Mouse (Mus musculus) liver, postnatal 0 days (tissue): ENCODE data around the gene Acad10. TPM values are rescaled to one million over a fixed set of nuclear protein-coding genes. Genes with fewer than 3 reads are reported as not detected.
A peak's percentile ranks its signal among the peaks of the same experiment; 100 is the strongest.
"Not testable (repeated sequence)": the region's sequence is repeated elsewhere in the genome, so short reads cannot be mapped to it uniquely, and the experiment has no call there.

Experiments
- ATAC-seq: fragments of 200-750 bp; cut with Nextera tagmentation; 2 replicates; pipeline ENCODE4 v1.8.0; 2017; ENCODE audit warnings: mild to moderate bottlenecking, moderate library complexity
- DNase-seq: peaks from one replicate; pipeline ENCODE4 v3.0.0-alpha.2; 2016
- H3K27ac ChIP-seq: fragments of 300-500 bp; sonication (generic); 2 replicates; pipeline ENCODE4 v1.5.1; 2014; ENCODE audit warnings: antibody characterized with exemption, moderate library complexity, mild to moderate bottlenecking, low read depth
- H3K27me3 ChIP-seq: fragments of 300-500 bp; sonication (generic); 2 replicates; pipeline ENCODE4 v1.6.1; 2014; ENCODE audit warnings: low read length, control low read depth, mixed read lengths; ENCODE audit not compliant: insufficient read depth
- H3K36me3 ChIP-seq: fragments of 300-500 bp; sonication (generic); replicated peaks from 2 replicates; pipeline ENCODE4 v1.6.1; 2014; ENCODE audit warnings: mild to moderate bottlenecking, control low read depth, low read length, moderate library complexity, mixed read lengths; ENCODE audit not compliant: insufficient read depth
- H3K4me1 ChIP-seq: fragments of 300-500 bp; sonication (generic); 2 replicates; pipeline ENCODE4 v1.6.1; 2014; ENCODE audit warnings: antibody characterized with exemption, mild to moderate bottlenecking, control low read depth; ENCODE audit not compliant: insufficient read depth
- H3K4me2 ChIP-seq: fragments of 300-500 bp; sonication (generic); 2 replicates; pipeline ENCODE4 v1.6.1; 2014; ENCODE audit warnings: low read depth, mild to moderate bottlenecking, low read length, moderate library complexity, mixed read lengths
- H3K4me3 ChIP-seq: fragments of 300-500 bp; sonication (generic); 2 replicates; pipeline ENCODE4 v1.5.1; 2014; ENCODE audit warnings: low read depth, low read length
- H3K9ac ChIP-seq: fragments of 300-500 bp; sonication (generic); replicated peaks from 2 replicates; pipeline ENCODE4 v1.6.1; 2014; ENCODE audit warnings: mild to moderate bottlenecking, moderate library complexity
- H3K9me3 ChIP-seq: fragments of 300-500 bp; sonication (generic); 2 replicates; pipeline ENCODE4 v1.6.1; 2016; ENCODE audit warnings: mild to moderate bottlenecking, control low read depth, low read length, mixed read lengths
- CTCF ChIP-seq: sonication (generic); IDR thresholded peaks from 2 replicates; pipeline ENCODE4 v1.5.1; 2016; ENCODE audit warnings: antibody characterized with exemption, low read depth
- EP300 ChIP-seq: IDR thresholded peaks from 2 replicates; pipeline ENCODE4 v1.6.1; 2016; ENCODE audit warnings: antibody characterized with exemption, low read depth, mild to moderate bottlenecking
- WGBS: fragments of 180-500 bp; shearing (Covaris S2); extraction: QIAGEN DNeasy Blood & Tissue Kit; methylation state at CpG from one replicate; pipeline ENCODE4 v1.1.7; 2014; ENCODE audit not compliant: insufficient replicate concordance; 5-methylcytosine and 5-hydroxymethylcytosine counted together
- polyA plus RNA-seq: library from polyadenylated mRNA; unstranded; fragments of >200 nt; fragmentation: Nextera tagmentation; extraction: Ambion mirVana; gene quantifications from 2 replicates; pipeline ENCODE4 v1.2.1, GENCODE M21; 2015

Gene Acad10
- polyA plus RNA-seq, 1 experiment from 2014 or later: 6.5 TPM

GRCm38 (mm10) chr5:121639601-121640000, 20.7 kb downstream of the Acad10 start:
- WGBS: 80% methylated on average over 9 of the region's 9 CpGs
- Histone ChIP-seq H3K9me3 (no peaks in the 10 kb centered on the region), H3K36me3 (peaks cover 5% of the 10 kb centered on the region; the same call in 1 of the 2 replicates), H3K27ac (no peak overlapping the region), H3K4me3 (no peak overlapping the region), H3K27me3 (no peaks in the 10 kb centered on the region), H3K4me2 (no peak overlapping the region), H3K4me1 (no peaks in the 10 kb centered on the region), H3K9ac (no peak overlapping the region)
- no peak for TF ChIP-seq CTCF
- TF ChIP-seq EP300: no peak
- DNase-seq: no peak
- no peak for ATAC-seq

- H3K4me2 ChIP-seq: no peak overlapping the region
- TF ChIP-seq CTCF (no peak), EP300 (no peak)
- DNase-seq: no peak
- no peak overlapping the region for H3K27ac ChIP-seq
- H3K4me1 ChIP-seq: no peaks in the 10 kb centered on the region
- H3K27me3 ChIP-seq: no peaks in the 10 kb centered on the region
- H3K4me3 ChIP-seq: no peak overlapping the region
- H3K9me3 ChIP-seq: no peaks in the 10 kb centered on the region
- ATAC-seq: no peak
- peaks cover 1% of the 10 kb centered on the region; the same call in 1 of the 2 replicates for H3K36me3 ChIP-seq
- 78% methylated on average over 6 of the region's 6 CpGs for WGBS
- no peak overlapping the region for H3K9ac ChIP-seq
These were observed 23.0 kb downstream of the Acad10 start for GRCm38 (mm10) chr5:121637296-121637695.

- no peak overlapping the region for H3K4me3 ChIP-seq
- no peaks in the 10 kb centered on the region for H3K4me1 ChIP-seq
- DNase-seq (no peak), ATAC-seq (no peak)
- WGBS: 83% methylated on average over 5 of the region's 5 CpGs
- no peak overlapping the region for H3K27ac ChIP-seq
- no peaks in the 10 kb centered on the region for H3K9me3 ChIP-seq
- no peaks in the 10 kb centered on the region for H3K27me3 ChIP-seq
- H3K4me2 ChIP-seq: no peak overlapping the region
- no peaks in the 10 kb centered on the region for H3K36me3 ChIP-seq
- TF ChIP-seq EP300 (no peak), CTCF (no peak)
- H3K9ac ChIP-seq: no peak overlapping the region
These were observed 25.6 kb downstream of the Acad10 start for GRCm38 (mm10) chr5:121634668-121635067.

- Histone ChIP-seq H3K36me3 (no peaks in the 10 kb centered on the region), H3K4me1 (no peaks in the 10 kb centered on the region), H3K27me3 (no peaks in the 10 kb centered on the region), H3K4me3 (no peak overlapping the region), H3K9ac (no peak overlapping the region), H3K9me3 (no peaks in the 10 kb centered on the region), H3K4me2 (no peak overlapping the region), H3K27ac (no peak overlapping the region)
- TF ChIP-seq CTCF (no peak), EP300 (no peak)
- ATAC-seq (no peak), DNase-seq (no peak)
- 51% methylated on average over 3 of the region's 3 CpGs for WGBS
These were observed 27.5 kb downstream of the Acad10 start for GRCm38 (mm10) chr5:121632804-121633203.

GRCm38 (mm10) chr5:121631106-121631647, 29.1 kb downstream of the Acad10 start:
- H3K4me1 ChIP-seq, H3K27ac ChIP-seq, H3K9ac ChIP-seq, H3K36me3 ChIP-seq, H3K4me2 ChIP-seq, H3K4me3 ChIP-seq, H3K27me3 ChIP-seq, H3K9me3 ChIP-seq, ATAC-seq, DNase-seq: not testable (repeated sequence)
- peak; percentile 23 for TF ChIP-seq CTCF
- WGBS: 68% methylated on average over 7 of the region's 9 CpGs

- ATAC-seq (peak; percentile 55), DNase-seq (peak; percentile 83)
- Histone ChIP-seq H3K4me1 (no peaks in the 10 kb centered on the region), H3K27ac (no peak overlapping the region), H3K27me3 (no peaks in the 10 kb centered on the region), H3K36me3 (no peaks in the 10 kb centered on the region), H3K4me2 (no peak overlapping the region), H3K4me3 (no peak overlapping the region), H3K9ac (no peak overlapping the region), H3K9me3 (no peaks in the 10 kb centered on the region)
- TF ChIP-seq CTCF (peak; percentile 95), EP300 (no peak)
- 0% methylated on average over 1 of the region's 1 CpGs for WGBS
These were observed 32.4 kb downstream of the Acad10 start for GRCm38 (mm10) chr5:121627871-121628270.

GRCm38 (mm10) chr5:121623241-121623640, 37.1 kb downstream of the Acad10 start:
- Histone ChIP-seq H3K4me3 (no peak overlapping the region), H3K4me1 (peaks cover 8% of the 10 kb centered on the region; the same call in 1 of the 2 replicates), H3K9ac (no peak overlapping the region), H3K27me3 (no peaks in the 10 kb centered on the region), H3K9me3 (no peaks in the 10 kb centered on the region), H3K27ac (no peak overlapping the region), H3K36me3 (no peaks in the 10 kb centered on the region; the same call in 1 of the 2 replicates), H3K4me2 (no peak overlapping the region)
- TF ChIP-seq CTCF (no peak), EP300 (no peak)
- DNase-seq (no peak), ATAC-seq (no peak)
- WGBS: 83% methylated on average over 3 of the region's 3 CpGs
